Mouse (Mus musculus): ENCODE measurements at regions not wholly inside any gene's neighbourhood (a gene's known extent, or its start where the extent isn't known, plus 50 kb on each side); places are given as distances from the start of the nearest gene placed in this dataset.

GRCm38 (mm10) chr7:137783954-137784353, 346.5 kb downstream of the Glrx3 start:
- no peak for TF ChIP-seq POLR2A (IDR thresholded peaks at IDR 0.05; ENCODE audit: insufficient read depth, low read depth, low read length)
- no peak for TF ChIP-seq CTCF (IDR thresholded peaks at IDR 0.05; ENCODE audit: insufficient read depth, low read depth, low read length)
